Mouse (Mus musculus) hindbrain, embryonic 11.5 days (tissue): ENCODE results near the gene Csrp2. TPM values are rescaled to one million over a fixed set of nuclear protein-coding genes. Genes with fewer than 3 reads are reported as not detected.

Experiments
- ATAC-seq: fragments of 200-750 bp; cut with Nextera tagmentation; 2 replicates; pipeline ENCODE4 v1.8.0; 2017; ENCODE audit warnings: mild to moderate bottlenecking, moderate TSS enrichment, moderate library complexity; ENCODE audit not compliant: low FRiP score
- DNase-seq: peaks from one replicate; pipeline ENCODE4 v3.0.0-alpha.2; 2015; ENCODE audit warnings: low spot score
- H3K27ac ChIP-seq: fragments of 300-500 bp; sonication (generic); 2 replicates; pipeline ENCODE4 v1.5.1; 2014; ENCODE audit warnings: mild to moderate bottlenecking, low read depth, low read length
- H3K27me3 ChIP-seq: fragments of 300-500 bp; sonication (generic); 2 replicates; pipeline ENCODE4 v1.6.1; 2014; ENCODE audit warnings: mild to moderate bottlenecking, low read length, moderate library complexity, mixed read lengths; ENCODE audit not compliant: control insufficient read depth, insufficient read depth
- H3K36me3 ChIP-seq: fragments of 300-500 bp; sonication (generic); 2 replicates; pipeline ENCODE4 v1.6.1; 2014; ENCODE audit warnings: mild to moderate bottlenecking, low read length, moderate library complexity, mixed read lengths; ENCODE audit not compliant: control insufficient read depth, insufficient read depth
- H3K4me1 ChIP-seq: fragments of 300-500 bp; sonication (generic); replicated peaks from 2 replicates; pipeline ENCODE4 v1.6.1; 2014; ENCODE audit warnings: low read length, mixed read lengths; ENCODE audit not compliant: control insufficient read depth, insufficient read depth
- H3K4me2 ChIP-seq: fragments of 300-500 bp; sonication (generic); replicated peaks from 2 replicates; pipeline ENCODE4 v1.6.1; 2014; ENCODE audit warnings: mild to moderate bottlenecking, low read depth, low read length
- H3K4me3 ChIP-seq: fragments of 300-500 bp; sonication (generic); 2 replicates; pipeline ENCODE4 v1.5.1; 2014; ENCODE audit warnings: low read depth, low read length
- H3K9ac ChIP-seq: fragments of 300-500 bp; sonication (generic); 2 replicates; pipeline ENCODE4 v1.6.1; 2014; ENCODE audit warnings: low read depth, low read length
- H3K9me3 ChIP-seq: fragments of 300-500 bp; sonication (generic); 2 replicates; pipeline ENCODE4 v1.6.1; 2016; ENCODE audit warnings: low read length; ENCODE audit not compliant: control insufficient read depth
- WGBS: fragments of 180-500 bp; shearing (Covaris S2); extraction: QIAGEN DNeasy Blood & Tissue Kit; methylation state at CpG from one replicate; pipeline ENCODE4 v1.1.7; 2014; 5-methylcytosine and 5-hydroxymethylcytosine counted together
- polyA plus RNA-seq: library from polyadenylated mRNA; unstranded; fragments of >200 nt; fragmentation: Nextera tagmentation; extraction: Ambion mirVana; gene quantifications from 2 replicates; pipeline ENCODE4 v1.2.1, GENCODE M21; 2014

The Csrp2 gene
- polyA plus RNA-seq, 1 experiment from 2014 or later = 150 TPM

- no peaks in the 10 kb centered on the region for H3K9me3 ChIP-seq
- DNase-seq = no peak
- H3K4me1 ChIP-seq = no peaks in the 10 kb centered on the region
- 87% methylated on average over 19 of the region's 19 CpGs for WGBS
- no peak overlapping the region for H3K4me3 ChIP-seq
- no peak overlapping the region for H3K4me2 ChIP-seq
- no peak overlapping the region for H3K9ac ChIP-seq
- H3K27me3 ChIP-seq = no peaks in the 10 kb centered on the region
- ATAC-seq = no peak
- 0 out of 2 replicates have a peak, but pooled peaks cover 3% of the 10 kb centered on the region for H3K36me3 ChIP-seq
- H3K27ac ChIP-seq = no peak overlapping the region
Measured at GRCm38 (mm10) chr10:110938841-110939549, 19.4 kb downstream of the Csrp2 start.

- H3K9me3 ChIP-seq = no peaks in the 10 kb centered on the region
- no peaks in the 10 kb centered on the region for H3K4me1 ChIP-seq
- ATAC-seq = no peak
- no peak overlapping the region for H3K4me3 ChIP-seq
- no peaks in the 10 kb centered on the region for H3K27me3 ChIP-seq
- H3K4me2 ChIP-seq = no peak overlapping the region
- no peak for DNase-seq
- H3K36me3 ChIP-seq = 0 out of 2 replicates have a peak, but pooled peaks cover 3% of the 10 kb centered on the region
- WGBS = 86% methylated on average over 4 of the region's 4 CpGs
- H3K27ac ChIP-seq = no peak overlapping the region
- H3K9ac ChIP-seq = no peak overlapping the region
Measured at GRCm38 (mm10) chr10:110939717-110940116, 20.1 kb downstream of the Csrp2 start.

- Histone ChIP-seq H3K4me2 (no peak overlapping the region), H3K9me3 (no peaks in the 10 kb centered on the region), H3K4me1 (no peaks in the 10 kb centered on the region), H3K9ac (no peak overlapping the region), H3K27me3 (no peaks in the 10 kb centered on the region), H3K4me3 (no peak overlapping the region), H3K36me3 (0 out of 2 replicates have a peak, but pooled peaks cover 5% of the 10 kb centered on the region), H3K27ac (no peak overlapping the region)
- WGBS = 85% methylated on average over 13 of the region's 13 CpGs
- no peak for ATAC-seq
- DNase-seq = no peak
Measured at GRCm38 (mm10) chr10:110940740-110941398, 21.3 kb downstream of the Csrp2 start.

GRCm38 (mm10) chr10:110941968-110942367 lies 22.4 kb downstream of the Csrp2 start:
- no peak overlapping the region for H3K9ac ChIP-seq
- H3K9me3 ChIP-seq = no peaks in the 10 kb centered on the region
- H3K36me3 ChIP-seq = 0 out of 2 replicates have a peak, but pooled peaks cover 5% of the 10 kb centered on the region
- ATAC-seq (no peak), DNase-seq (no peak)
- no peaks in the 10 kb centered on the region for H3K4me1 ChIP-seq
- H3K27me3 ChIP-seq = no peaks in the 10 kb centered on the region
- no peak overlapping the region for H3K4me2 ChIP-seq
- no peak overlapping the region for H3K4me3 ChIP-seq
- 92% methylated on average over 11 of the region's 11 CpGs for WGBS
- no peak overlapping the region for H3K27ac ChIP-seq

GRCm38 (mm10) chr10:110942806-110943205 lies 23.2 kb downstream of the Csrp2 start:
- WGBS = 90% methylated on average over 9 of the region's 9 CpGs
- H3K36me3 ChIP-seq = 0 out of 2 replicates have a peak, but pooled peaks cover 5% of the 10 kb centered on the region
- ATAC-seq = no peak

GRCm38 (mm10) chr10:110944175-110944574 lies 24.6 kb downstream of the Csrp2 start:
- Histone ChIP-seq H3K9ac (no peak overlapping the region), H3K27me3 (no peaks in the 10 kb centered on the region), H3K9me3 (no peaks in the 10 kb centered on the region), H3K4me3 (no peak overlapping the region), H3K4me2 (no peak overlapping the region), H3K4me1 (no peaks in the 10 kb centered on the region), H3K27ac (no peak overlapping the region), H3K36me3 (0 out of 2 replicates have a peak, but pooled peaks cover 5% of the 10 kb centered on the region)
- 93% methylated on average over 11 of the region's 11 CpGs for WGBS
- DNase-seq = no peak
- no peak for ATAC-seq

More at GRCm38 (mm10) chr10:110942806-110943205, 23.2 kb downstream of the Csrp2 start:
- Histone ChIP-seq H3K27me3 (no peaks in the 10 kb centered on the region), H3K4me3 (no peak overlapping the region), H3K9ac (no peak overlapping the region), H3K27ac (no peak overlapping the region), H3K9me3 (no peaks in the 10 kb centered on the region), H3K4me2 (no peak overlapping the region), H3K4me1 (no peaks in the 10 kb centered on the region)
- no peak for DNase-seq

- no peak for ATAC-seq
- H3K4me1 ChIP-seq = no peaks in the 10 kb centered on the region
- no peak overlapping the region for H3K27ac ChIP-seq
Measured at GRCm38 (mm10) chr10:110945966-110946365, 26.4 kb downstream of the Csrp2 start.

GRCm38 (mm10) chr10:110947574-110947973 lies 28.0 kb downstream of the Csrp2 start:
- Histone ChIP-seq H3K9ac (no peak overlapping the region), H3K4me3 (no peak overlapping the region), H3K4me1 (no peaks in the 10 kb centered on the region), H3K9me3 (no peaks in the 10 kb centered on the region), H3K27me3 (no peaks in the 10 kb centered on the region), H3K4me2 (no peak overlapping the region), H3K36me3 (0 out of 2 replicates have a peak, but pooled peaks cover 2% of the 10 kb centered on the region), H3K27ac (no peak overlapping the region)
- DNase-seq = no peak
- whole genome bisulfite sequencing = 91% methylated on average over 4 of the region's 4 CpGs
- ATAC-seq = no peak

More at GRCm38 (mm10) chr10:110945966-110946365, 26.4 kb downstream of the Csrp2 start:
- no peak for DNase-seq
- no peaks in the 10 kb centered on the region for H3K27me3 ChIP-seq
- no peak overlapping the region for H3K4me2 ChIP-seq
- no peak overlapping the region for H3K4me3 ChIP-seq
- H3K9me3 ChIP-seq = no peaks in the 10 kb centered on the region
- 85% methylated on average over 12 of the region's 12 CpGs for WGBS
- 0 out of 2 replicates have a peak, but pooled peaks cover 5% of the 10 kb centered on the region for H3K36me3 ChIP-seq
- no peak overlapping the region for H3K9ac ChIP-seq
